Comparison of ENCODE assay signal across 15 mouse cellular contexts in the genomic region with DNA sequence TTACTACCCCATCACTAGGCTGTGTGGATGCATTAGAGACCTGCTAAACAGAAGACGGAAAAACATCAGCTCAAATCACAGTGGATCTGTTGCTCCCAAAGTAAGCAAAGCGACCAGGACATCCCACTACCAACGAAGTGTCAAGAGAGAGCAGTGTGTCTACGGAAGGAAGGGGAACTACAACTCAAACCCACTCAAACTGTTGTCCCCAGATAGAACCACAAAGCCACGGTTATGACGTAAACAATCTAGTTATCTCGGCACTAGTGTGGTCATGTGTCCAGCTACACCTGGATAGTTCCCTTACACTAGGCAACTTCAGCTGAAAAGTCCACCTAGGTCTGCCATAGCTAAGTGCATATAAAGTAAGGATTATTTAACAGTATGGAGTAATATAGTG.
"Had no signal": no experiment of that assay in that cellular context is flagged by ENCODE, and none has a peak within 500 bp of the region (broad histone marks: within the 10 kb centered on the region; RNA-seq: fewer than 3 reads in every experiment).

No protein-coding gene starts in this region.

- H3K36me3 ChIP-seq: limb, embryonic 13.5 days; midbrain, embryonic 10.5 days; neural tube, embryonic 15.5 days had no signal

- H3K4me3 ChIP-seq: left cerebral cortex, adult 2 months; limb, embryonic 13.5 days; midbrain, embryonic 10.5 days; myocyte; neural tube, embryonic 15.5 days had no signal

- H3K27ac ChIP-seq: left cerebral cortex, adult 2 months; limb, embryonic 13.5 days; liver, embryonic 14.5 days; macrophage; midbrain, embryonic 10.5 days; neural tube, embryonic 15.5 days; stomach, postnatal 0 days had no signal

- H3K9ac ChIP-seq: limb, embryonic 13.5 days; liver, embryonic 14.5 days; neural tube, embryonic 15.5 days had no signal

- H3K4me2 ChIP-seq: limb, embryonic 13.5 days; neural tube, embryonic 15.5 days had no signal

- H3K9me3 ChIP-seq: limb, embryonic 13.5 days; midbrain, embryonic 10.5 days; neural tube, embryonic 15.5 days had no signal

- H3K27me3 ChIP-seq: neural tube, embryonic 15.5 days had no signal

- ATAC-seq: intestine, embryonic 16.5 days had no signal

- DNase-seq: kidney, postnatal 25 days; lung, adult 18-20 months; midbrain, embryonic 14.5 days; right cerebral cortex, adult 18-20 months; right cerebral cortex, postnatal 25 days; thymus, postnatal 4 days had no signal
